Mouse (Mus musculus) lung, adult 18-20 months (tissue): Measurements from ENCODE around the gene Rwdd3.

ENCODE experiments used
- DNase-seq, 2 experiments: peaks; one replicate each; pipeline ENCODE4 v3.0.0; 2022; ENCODE audit warnings: mixed read lengths in 2 of 2

Rwdd3 gene

DNA sequence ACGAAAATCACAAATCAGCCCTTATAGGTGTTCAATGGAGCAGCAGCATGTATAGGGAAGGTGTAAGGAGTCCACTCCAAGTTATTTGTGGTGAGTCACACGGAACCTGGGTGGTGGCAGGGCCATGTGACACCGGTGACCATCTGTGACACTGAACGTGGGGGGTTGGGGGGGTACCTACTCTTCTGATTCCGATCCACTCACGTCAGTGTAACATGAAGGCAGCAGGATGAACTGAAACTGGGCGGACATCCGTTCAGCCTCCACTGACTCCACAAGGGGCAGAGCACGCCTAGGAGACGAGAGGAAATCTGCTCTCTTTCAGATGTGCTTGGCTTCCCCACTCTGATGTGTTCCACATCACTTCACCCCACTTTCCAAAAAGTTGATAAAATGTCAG lies 11.9 kb downstream of the Rwdd3 start:
- no peak for DNase-seq

DNA sequence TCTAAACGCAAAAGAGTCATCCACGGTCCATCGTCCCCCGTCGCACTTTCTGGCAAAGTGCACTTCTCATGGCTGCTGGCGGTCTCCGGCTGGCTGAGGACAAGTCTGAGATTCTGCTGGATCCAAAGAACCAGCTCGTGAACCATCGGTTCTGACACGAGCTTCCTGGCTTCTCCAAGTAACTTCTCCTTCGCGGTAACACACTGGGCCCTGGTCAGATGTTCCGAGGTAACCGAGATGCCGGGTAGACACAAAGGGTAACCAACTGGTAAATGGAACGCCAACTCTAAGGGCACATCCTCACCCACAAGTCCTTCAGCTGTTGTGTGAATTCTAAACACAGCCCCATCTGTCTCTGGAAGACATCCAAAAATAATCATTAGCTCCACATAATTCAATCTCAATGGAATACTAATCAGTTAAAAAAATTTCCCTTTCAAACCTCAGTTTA lies 12.6 kb downstream of the Rwdd3 start:
- no peak for DNase-seq

DNA sequence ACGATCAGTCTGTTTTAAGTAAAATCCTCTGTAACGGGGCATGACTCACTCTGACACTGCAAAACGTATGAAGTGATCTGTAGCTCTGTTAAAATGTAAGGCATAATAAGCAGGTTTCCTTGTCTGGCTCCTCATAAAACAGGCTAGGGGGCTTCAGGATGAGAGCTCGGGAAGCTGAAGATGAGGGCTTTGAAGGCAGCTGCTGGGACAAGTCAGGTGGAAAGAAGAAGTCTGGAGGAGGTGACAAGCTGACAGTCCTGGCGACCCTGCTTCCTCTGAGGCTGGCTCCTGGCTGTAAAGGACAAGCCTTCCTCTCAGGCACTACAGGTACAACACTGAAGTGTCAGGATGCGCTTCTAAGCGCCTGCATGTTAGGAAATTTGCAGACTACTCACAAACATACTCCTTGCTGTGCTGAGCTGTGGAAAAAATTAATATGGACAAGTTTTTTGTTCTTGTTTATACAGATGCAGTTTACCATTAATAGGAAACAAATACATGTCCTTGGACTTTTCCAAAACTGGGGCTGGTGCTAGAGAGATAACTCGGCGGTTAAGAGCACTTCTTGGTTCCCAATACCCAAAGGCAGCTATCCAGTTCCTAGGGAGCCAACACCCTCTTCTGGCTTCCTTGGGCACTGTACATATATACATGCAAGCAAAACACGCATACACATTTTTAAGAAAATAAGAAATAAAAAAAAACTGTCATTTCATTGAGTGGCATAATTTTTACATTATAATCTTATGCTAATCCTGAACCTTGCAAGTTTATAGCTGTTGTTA lies 13.8 kb downstream of the Rwdd3 start:
- no peak for DNase-seq

DNA sequence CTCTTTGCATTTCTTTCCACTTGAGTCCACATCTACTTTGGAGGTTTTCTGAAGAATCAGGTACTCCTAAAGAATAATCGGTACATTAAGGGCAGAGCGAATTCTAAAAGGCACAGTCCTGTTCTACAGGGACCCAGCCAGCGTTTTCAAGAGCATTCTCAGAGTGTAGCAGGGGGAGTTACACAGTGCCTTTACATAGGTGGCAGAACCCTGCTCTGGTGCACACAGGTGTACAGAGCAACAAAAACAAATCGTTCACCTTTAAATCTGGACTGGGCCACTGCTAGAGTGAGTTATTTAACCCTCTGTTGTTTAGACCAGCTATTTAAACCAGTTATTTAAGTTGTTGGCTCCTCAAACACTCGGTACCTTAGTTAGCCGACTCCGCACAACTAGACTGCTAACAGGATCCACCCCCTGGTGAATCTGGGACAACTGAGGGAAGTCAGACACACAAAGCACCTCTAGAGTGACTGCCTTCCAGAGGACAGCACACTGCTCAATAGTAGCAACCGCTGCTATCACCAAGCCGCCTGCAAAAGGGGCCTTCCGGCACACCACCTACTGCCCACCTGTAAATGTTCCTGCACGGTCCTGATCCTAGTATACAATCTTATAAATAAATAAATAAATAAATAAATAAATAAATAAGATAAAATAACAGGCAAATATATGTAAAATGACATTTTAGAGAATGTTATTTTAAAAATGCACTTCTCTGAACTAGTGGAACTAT lies 14.9 kb downstream of the Rwdd3 start:
- no peak for DNase-seq

DNA sequence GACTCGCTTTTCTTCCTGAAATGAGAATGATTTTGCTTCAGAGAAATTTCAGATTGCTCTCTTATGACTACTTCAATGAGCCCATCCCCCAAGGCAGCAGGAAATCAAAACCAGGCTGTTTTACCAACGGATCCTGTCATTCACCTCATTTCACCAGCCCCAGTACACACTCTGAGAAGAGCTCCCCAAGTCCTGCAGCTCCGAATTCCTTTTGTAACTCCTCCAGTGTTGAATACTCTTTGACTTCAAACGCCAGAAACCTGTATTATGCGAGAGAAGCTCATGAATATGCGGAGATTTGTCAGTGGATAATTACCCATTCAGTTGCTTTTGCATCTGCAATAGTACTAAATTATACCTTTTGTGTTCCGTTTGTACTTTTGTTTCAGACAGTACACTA lies 15.5 kb downstream of the Rwdd3 start:
- DNase-seq = no peak

DNA sequence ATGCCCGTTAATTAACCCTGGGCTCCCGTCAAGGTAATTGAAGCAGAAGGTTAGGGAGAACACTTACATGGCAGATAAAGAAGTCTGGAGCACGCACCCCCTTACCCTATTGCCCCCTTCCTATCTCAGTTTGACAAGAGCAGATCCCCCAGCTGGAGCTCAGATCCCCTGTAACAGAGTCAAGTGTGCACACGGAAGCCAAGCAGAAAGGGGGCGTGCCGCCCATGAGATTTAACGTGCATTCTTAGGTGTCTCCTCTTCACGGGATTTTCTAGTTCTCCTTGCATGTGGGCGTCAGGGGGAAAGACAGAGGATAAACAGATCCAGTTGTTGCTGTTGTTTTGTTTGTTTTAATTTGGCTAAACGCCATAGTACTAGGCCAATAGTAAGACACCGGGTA lies 37.6 kb downstream of the Rwdd3 start:
- DNase-seq = no peak

DNA sequence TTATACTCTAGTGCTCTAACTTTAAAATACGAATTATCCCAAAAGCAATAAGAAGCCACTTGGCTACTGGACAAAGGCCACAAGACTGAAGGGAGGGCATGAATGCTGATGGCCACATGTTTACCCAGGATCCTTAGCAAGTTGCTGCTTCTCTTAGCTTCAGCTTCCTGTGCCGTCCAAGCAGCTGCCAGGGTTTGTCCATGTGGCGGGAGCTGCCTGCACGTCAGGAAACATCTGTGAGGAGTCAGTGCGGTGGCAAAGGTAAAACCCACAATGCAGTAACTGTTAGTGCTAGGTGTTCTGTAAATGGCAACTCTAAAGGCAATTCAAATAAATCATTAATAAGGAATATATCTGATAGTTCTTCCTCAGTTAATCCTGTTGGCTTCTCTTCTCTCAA lies 38.5 kb downstream of the Rwdd3 start:
- no peak for DNase-seq

DNA sequence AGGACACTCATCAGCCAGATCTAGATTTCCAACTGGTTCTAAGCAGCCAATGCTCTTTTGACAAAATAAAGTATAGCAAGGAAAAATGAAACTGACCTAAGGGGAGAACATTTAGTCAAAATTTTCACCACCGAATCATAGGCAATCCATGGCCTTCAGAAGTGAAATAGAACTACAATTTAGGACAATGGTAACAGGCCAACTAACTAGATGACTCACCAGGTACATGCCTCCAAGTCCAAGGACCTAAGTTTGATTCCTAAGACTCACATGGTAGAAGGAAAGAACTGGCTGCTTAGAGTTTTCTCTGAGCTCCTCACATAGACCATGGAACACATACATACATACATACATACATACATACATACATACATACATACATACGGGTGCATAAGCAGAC lies 44.3 kb downstream of the Rwdd3 start:
- no peak for DNase-seq

DNA sequence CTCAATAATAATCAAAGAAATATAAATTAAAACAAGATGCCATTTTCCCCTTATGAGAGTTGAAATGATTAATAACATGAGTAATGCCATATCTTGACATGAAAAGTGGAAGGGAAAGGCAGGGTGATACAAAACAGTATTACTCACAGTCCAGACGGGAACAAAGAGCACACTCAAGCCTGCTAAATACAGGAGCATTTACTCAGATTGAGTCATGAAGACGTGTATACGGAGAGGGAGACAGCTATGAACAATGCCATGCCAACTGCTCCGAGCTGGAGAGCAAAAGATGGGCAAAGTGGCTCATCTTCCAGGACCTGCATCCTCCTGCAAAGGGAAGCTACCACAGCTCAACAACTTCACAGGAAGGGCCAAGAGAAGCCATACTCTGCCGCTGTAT lies 45.0 kb downstream of the Rwdd3 start:
- DNase-seq = no peak

DNA sequence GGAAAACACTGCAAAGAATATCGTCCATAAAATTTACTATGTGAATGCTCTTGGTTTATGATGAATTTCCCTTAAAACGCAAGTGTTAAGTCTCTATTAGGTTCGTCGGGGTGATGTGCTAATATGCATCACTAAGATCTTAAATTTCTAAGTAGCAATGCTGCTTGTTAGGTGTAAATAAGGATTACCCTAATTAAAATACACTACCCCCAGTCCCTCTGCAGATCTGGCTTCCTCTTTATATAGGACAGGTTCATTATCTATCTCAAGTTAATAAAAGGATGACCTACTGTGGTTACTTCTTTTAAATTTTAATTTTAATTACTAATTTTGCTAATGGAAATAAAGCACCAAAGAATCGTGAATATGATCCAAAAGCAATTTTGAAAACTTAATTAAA lies 50.4 kb downstream of the Rwdd3 start:
- no peak for DNase-seq

DNA sequence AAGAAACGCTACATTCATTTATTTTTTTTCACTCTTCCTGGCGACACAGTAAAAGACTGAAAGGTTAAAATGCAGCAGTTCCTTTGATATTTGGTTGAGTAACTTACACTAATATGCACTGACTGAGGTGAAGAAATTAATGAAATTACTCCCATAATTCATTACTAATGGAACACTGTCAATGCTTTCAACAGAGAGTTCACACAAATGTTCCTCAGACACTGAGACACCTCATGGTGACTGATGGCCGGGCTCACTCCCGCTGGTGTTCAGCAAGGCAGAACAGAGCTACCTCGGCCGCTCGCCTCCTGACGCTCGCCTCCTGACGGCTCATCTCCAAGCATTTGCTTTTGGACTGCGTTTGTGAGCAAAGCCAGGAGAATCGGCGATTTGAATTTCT lies 54.9 kb downstream of the Rwdd3 start:
- no peak for DNase-seq

DNA sequence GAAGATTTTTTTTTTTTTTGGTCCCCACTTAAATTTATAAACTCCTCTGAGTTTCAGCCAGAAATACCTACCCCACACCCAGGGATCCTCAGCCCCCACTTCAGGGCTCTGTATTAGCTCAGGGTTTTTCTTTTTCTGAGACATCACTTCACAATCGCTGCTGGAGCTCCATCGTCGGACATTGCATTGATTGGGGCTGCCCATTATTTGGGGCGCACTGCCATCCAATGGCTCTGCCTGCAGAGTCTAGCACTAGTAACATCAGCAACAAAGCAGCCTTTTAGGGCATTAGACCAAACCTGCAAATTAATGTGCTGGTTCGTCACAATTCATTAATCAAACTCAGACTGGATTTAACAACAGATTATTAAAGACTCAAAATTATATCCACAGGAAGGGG lies 55.4 kb downstream of the Rwdd3 start:
- no peak for DNase-seq

DNA sequence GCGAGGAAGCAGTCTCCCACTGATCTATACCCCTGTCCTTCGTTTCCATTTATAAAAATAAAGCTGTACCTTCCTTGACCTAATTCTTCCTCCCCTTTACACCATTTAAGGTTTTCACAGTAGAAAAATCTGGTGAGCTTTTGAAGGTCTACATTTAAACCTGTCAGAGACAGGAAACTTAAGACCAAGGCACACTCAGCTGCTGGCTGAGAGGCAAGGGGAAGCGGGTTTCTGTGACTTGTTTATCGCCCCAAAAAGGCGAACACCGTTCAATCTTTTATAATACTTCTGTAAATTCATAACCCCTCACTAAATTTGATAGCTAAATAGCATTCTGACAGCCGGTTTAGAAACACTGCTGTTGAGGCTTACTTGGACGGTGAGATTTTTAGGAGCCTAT lies 60.4 kb downstream of the Rwdd3 start:
- DNase-seq = no peak

DNA sequence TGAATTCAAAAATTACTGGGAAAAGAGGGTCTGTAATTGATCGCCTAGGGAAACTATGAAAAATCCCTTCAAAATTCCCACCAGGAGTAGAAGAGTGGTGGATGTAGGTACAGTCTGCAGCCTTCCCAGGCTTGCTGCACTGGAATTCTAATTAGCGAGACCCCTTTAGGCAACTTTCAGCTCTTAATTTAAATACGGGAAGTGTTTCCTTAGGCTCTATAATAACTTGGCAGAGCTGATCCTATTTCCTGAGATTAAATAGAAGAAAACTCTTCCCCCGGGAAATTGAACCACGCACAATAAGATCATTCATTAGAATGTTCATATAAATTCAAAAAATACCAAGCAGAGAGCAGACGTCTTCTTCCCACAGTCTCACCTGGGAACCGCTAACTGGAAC lies 61.1 kb downstream of the Rwdd3 start:
- no peak for DNase-seq

DNA sequence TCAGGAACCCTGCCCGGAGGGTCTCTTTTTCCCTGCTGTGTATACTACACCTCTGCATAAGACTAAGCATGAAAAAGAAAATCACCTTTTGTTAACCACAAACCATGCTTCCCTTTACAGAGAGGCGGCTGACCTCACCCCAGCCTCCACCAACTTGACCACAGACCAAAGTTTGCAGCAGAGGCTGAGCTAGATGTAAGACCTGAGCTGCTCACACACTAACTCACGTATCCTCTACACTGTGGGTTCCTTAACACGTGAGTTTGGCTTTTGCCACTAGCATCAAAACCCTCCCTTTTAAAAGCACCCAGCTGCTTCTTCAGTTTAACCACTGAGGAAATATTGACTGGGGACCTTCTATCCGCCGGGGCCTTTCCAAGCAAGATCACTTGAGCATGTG lies 64.0 kb downstream of the Rwdd3 start:
- no peak for DNase-seq

DNA sequence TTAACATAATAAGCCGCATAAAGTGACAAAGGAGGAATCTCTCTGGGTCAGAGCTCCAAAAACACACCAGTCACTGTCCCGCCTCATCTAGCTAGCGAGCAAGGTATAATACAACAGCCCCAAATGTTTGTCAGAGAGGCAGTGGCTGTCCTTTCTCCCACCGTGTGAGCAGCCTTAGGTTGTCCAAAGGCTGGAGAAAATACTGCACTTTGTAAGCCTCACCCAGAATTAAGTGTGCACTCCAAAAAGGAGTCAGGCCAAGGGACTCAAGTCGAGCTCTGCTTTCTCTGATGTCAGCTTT lies 66.1 kb downstream of the Rwdd3 start:
- no peak for DNase-seq
